Mouse (Mus musculus): Measurements from ENCODE around the gene Hdac6. TPM values are rescaled to one million over a fixed set of nuclear protein-coding genes. Genes with fewer than 3 reads are reported as not detected.
A peak's percentile ranks its signal among the peaks of the same experiment; 100 is the strongest.

The Hdac6 gene
- polyA plus RNA-seq, 1 experiment from 2014 or later, result 46.0 TPM

DNA sequence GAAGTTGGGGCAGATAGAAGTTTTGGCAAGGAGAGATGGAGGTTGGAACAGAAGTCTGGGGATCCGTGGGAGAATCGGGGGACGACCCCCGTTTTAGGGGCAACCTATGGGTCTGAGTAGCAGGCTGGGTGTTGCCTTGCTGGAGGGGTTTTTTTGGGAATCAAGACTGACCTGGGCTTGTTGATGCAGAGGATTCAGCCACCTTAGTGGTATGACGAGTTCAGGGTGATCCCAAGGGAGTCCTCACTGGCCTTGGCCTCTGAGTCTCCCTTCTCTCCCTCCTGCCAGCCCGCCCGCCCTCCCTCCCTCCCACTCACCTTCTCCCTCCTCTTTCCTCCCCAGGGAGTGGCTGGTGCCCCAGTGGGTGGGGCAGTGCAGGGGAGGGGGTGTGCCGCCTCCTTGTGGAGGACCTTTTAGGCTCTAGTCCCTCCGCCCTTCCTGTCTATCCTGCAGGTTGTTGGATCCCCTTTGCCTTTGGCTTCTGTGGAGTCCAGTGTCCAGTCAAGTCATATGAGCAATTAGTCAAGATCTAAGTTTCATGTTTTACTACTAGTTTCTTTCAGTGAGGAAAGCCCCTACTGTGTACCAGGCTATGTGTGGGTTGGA, 20.0 kb upstream of the Hdac6 start:
- no peaks in the 10 kb centered on the region for H3K36me3 ChIP-seq (ENCODE audit: control insufficient read depth, insufficient read depth, low read length)
- H3K9me3 ChIP-seq (ENCODE audit: control insufficient read depth, low read length), result no peaks in the 10 kb centered on the region
- no peak overlapping the region for H3K27ac ChIP-seq (ENCODE audit: low read depth, low read length)
- no peaks in the 10 kb centered on the region for H3K4me1 ChIP-seq (replicated peaks; ENCODE audit: control insufficient read depth, insufficient read depth, low read length)
- no peak overlapping the region for H3K9ac ChIP-seq (ENCODE audit: low read depth, low read length)
- ATAC-seq (ENCODE audit: low FRiP score), result no peak
- 71% methylated on average over 7 of the region's 9 CpGs for WGBS
- no peaks in the 10 kb centered on the region for H3K27me3 ChIP-seq (ENCODE audit: control insufficient read depth, insufficient read depth, low read length)
- H3K4me2 ChIP-seq (replicated peaks; ENCODE audit: low read depth, low read length), result no peak overlapping the region
- no peak overlapping the region for H3K4me3 ChIP-seq (ENCODE audit: low read depth, low read length)
- DNase-seq (ENCODE audit: low spot score), result no peak

DNA sequence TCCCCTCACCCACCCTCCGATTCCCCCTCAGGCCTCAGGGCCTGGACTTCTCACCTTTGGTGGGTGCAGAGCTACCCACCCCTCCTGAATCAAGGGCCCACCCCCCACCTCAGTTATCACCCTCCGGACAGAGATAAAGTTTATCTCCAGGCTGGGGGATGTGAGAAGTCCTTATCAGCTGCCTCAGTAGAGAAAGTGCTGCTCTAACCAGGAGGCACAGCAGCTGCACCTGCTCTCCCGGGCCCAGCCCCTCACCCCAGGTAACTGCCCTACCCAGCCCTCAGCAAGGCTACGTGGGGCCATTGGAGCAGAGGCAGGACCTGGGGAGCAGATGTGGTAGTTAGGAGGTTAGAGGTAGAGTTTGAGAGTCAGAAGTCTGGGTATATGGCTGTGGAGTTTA, 18.5 kb upstream of the Hdac6 start:
- H3K9me3 ChIP-seq (ENCODE audit: control insufficient read depth, low read length), result no peaks in the 10 kb centered on the region
- no peak overlapping the region for H3K4me3 ChIP-seq (ENCODE audit: low read depth, low read length)
- H3K9ac ChIP-seq (ENCODE audit: low read depth, low read length), result no peak overlapping the region
- H3K4me1 ChIP-seq (replicated peaks; ENCODE audit: control insufficient read depth, insufficient read depth, low read length), result no peaks in the 10 kb centered on the region
- ATAC-seq (ENCODE audit: low FRiP score) (no peak), DNase-seq (ENCODE audit: low spot score) (no peak)
- no peaks in the 10 kb centered on the region for H3K36me3 ChIP-seq (ENCODE audit: control insufficient read depth, insufficient read depth, low read length)
- H3K4me2 ChIP-seq (replicated peaks; ENCODE audit: low read depth, low read length), result no peak overlapping the region
- 68% methylated on average over 4 of the region's 4 CpGs for WGBS
- H3K27me3 ChIP-seq (ENCODE audit: control insufficient read depth, insufficient read depth, low read length), result no peaks in the 10 kb centered on the region
- H3K27ac ChIP-seq (ENCODE audit: low read depth, low read length), result no peak overlapping the region

DNA sequence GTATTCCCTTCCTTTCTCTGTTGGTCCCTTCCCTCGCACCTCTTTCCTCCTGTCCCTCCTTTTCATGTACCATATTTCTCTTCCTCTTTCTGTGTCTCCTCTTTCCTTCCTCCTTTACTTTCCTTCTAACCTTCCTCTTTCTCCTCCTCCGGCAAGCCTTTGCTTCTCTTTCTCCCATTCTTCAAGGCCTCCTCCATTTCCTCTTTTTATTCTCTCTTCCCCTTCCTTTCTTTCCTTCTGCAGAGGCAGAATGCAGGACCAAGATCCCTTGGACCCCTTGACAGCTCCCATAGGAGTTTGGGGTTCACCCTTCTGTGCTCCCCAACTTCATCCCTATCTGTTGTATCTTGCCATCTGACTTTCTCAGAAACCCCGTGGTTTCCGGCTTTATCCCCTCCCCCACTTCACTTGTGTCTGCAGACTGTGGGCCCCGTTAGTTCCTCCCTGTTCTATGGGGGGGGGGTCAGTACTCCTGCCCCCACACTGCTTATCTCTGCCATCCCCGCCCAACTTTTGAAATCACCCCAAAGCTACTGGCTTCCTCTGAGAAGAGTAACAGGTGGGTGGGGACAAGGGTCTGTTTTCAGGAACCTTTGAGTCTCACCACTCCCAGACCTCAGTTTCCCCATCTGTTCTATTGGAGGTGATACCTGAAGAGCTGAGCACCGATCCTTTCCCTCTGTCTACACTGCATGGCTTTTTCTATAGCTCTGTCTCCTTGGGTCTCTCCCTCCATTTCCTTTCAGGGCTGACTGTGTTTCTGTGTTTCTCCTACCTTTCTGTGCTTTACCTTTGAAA, 16.3 kb upstream of the Hdac6 start:
- Histone ChIP-seq H3K9me3 (ENCODE audit: control insufficient read depth, low read length) (no peaks in the 10 kb centered on the region), H3K9ac (ENCODE audit: low read depth, low read length) (no peak overlapping the region), H3K4me2 (replicated peaks; ENCODE audit: low read depth, low read length) (no peak overlapping the region), H3K27ac (ENCODE audit: low read depth, low read length) (no peak overlapping the region), H3K4me1 (replicated peaks; ENCODE audit: control insufficient read depth, insufficient read depth, low read length) (no peaks in the 10 kb centered on the region), H3K4me3 (ENCODE audit: low read depth, low read length) (no peak overlapping the region), H3K36me3 (ENCODE audit: control insufficient read depth, insufficient read depth, low read length) (no peaks in the 10 kb centered on the region), H3K27me3 (ENCODE audit: control insufficient read depth, insufficient read depth, low read length) (no peaks in the 10 kb centered on the region)
- WGBS, result 83% methylated on average over 7 of the region's 7 CpGs
- DNase-seq (ENCODE audit: low spot score), result no peak
- no peak for ATAC-seq (ENCODE audit: low FRiP score)

DNA sequence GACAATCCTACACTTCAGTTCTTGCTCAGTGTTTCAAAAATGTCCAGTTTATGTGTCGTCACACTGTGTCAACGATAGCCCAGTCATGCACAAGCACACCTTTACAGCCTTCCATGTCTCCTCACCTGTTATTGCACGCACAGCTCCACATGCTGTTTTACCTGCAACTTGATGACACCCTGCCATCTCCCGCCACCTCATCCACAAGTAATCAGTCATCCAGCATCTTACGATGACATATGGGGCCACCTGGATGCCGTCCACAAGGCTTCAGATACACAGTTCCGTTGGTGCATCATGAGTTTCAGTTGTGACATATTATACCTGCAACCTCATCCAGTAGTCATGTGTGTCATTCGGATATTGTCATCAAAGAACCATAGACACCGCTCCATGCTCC, 11.2 kb upstream of the Hdac6 start:
- no peaks in the 10 kb centered on the region for H3K9me3 ChIP-seq (ENCODE audit: control insufficient read depth, low read length)
- no peaks in the 10 kb centered on the region for H3K4me1 ChIP-seq (replicated peaks; ENCODE audit: control insufficient read depth, insufficient read depth, low read length)
- no peaks in the 10 kb centered on the region for H3K27me3 ChIP-seq (ENCODE audit: control insufficient read depth, insufficient read depth, low read length)
- no peak for DNase-seq (ENCODE audit: low spot score)
- WGBS, result 93% methylated on average over 9 of the region's 9 CpGs
- H3K36me3 ChIP-seq (ENCODE audit: control insufficient read depth, insufficient read depth, low read length), result no peaks in the 10 kb centered on the region
- no peak overlapping the region for H3K4me2 ChIP-seq (replicated peaks; ENCODE audit: low read depth, low read length)
- H3K4me3 ChIP-seq (ENCODE audit: low read depth, low read length), result no peak overlapping the region
- no peak for ATAC-seq (ENCODE audit: low FRiP score)
- no peak overlapping the region for H3K27ac ChIP-seq (ENCODE audit: low read depth, low read length)
- H3K9ac ChIP-seq (ENCODE audit: low read depth, low read length), result no peak overlapping the region

DNA sequence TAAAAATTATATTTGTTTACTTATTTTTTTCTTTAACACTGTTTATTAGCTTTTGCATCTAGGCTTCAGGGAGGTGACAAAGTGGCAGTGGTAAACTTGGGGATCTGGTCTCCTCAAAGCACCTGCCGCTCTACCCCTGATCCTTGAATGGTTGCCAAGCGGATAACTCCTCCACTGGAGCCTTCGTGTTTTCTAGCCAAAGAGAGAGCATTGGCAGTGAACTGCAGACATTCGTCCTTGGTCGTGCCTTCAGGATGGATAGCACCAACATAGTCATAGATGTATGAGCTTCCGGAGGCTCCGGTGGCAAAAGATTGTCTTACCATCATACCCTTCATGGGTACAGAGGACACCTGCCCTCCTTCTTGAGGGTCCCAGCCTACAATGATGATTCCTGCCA, 2.4 kb upstream of the Hdac6 start:
- Histone ChIP-seq H3K9ac (ENCODE audit: low read depth, low read length) (no peak overlapping the region), H3K9me3 (ENCODE audit: control insufficient read depth, low read length) (no peaks in the 10 kb centered on the region), H3K4me1 (replicated peaks; ENCODE audit: control insufficient read depth, insufficient read depth, low read length) (no peaks in the 10 kb centered on the region), H3K36me3 (ENCODE audit: control insufficient read depth, insufficient read depth, low read length) (no peaks in the 10 kb centered on the region), H3K4me3 (ENCODE audit: low read depth, low read length) (no peak overlapping the region), H3K4me2 (replicated peaks; ENCODE audit: low read depth, low read length) (no peak overlapping the region), H3K27ac (ENCODE audit: low read depth, low read length) (no peak overlapping the region), H3K27me3 (ENCODE audit: control insufficient read depth, insufficient read depth, low read length) (no peaks in the 10 kb centered on the region)
- DNase-seq (ENCODE audit: low spot score) (no peak), ATAC-seq (ENCODE audit: low FRiP score) (no peak)
- 95% methylated on average over 7 of the region's 7 CpGs for WGBS

DNA sequence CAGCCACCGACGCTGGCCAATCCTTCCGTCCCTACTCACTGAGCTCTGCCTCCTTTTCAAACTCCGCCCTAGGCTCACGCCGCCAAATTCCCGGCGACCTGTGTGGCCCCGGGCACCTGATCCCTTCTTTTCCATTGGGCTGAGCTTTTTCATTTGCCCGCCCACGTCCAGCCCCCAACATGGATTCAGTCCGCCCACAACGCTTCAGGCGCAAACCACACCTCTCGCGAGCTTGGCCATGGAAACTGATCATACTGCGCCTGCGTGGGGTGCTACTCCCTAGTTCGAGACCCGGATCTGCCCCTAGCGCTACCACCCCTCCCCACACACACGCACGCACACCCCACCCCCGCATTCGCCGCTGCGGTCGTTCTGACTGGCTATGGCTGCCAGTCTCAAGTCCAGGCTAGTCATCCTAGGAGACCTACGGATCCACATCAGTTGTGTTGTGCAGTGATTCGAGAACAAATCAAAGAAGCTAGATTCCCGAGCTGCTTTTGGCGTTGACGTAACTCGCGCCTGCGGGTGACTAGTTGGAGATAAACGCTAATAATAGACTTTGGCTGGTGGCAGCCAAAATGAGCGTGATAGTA, 307 bp upstream of the Hdac6 start:
- no peaks in the 10 kb centered on the region for H3K27me3 ChIP-seq (ENCODE audit: control insufficient read depth, insufficient read depth, low read length)
- H3K36me3 ChIP-seq (ENCODE audit: control insufficient read depth, insufficient read depth, low read length), result no peaks in the 10 kb centered on the region
- H3K27ac ChIP-seq (ENCODE audit: low read depth, low read length), result no peak overlapping the region
- H3K4me3 ChIP-seq (ENCODE audit: low read depth, low read length), result peak overlapping the region; percentile 47
- ATAC-seq (ENCODE audit: low FRiP score) (no peak), DNase-seq (ENCODE audit: low spot score) (peak; percentile 89)
- H3K9ac ChIP-seq (ENCODE audit: low read depth, low read length), result peak overlapping the region; percentile 31
- H3K9me3 ChIP-seq (ENCODE audit: control insufficient read depth, low read length), result no peaks in the 10 kb centered on the region
- 13% methylated on average over 37 of the region's 38 CpGs for WGBS
- peak overlapping the region; percentile 33 for H3K4me2 ChIP-seq (replicated peaks; ENCODE audit: low read depth, low read length)
- no peaks in the 10 kb centered on the region for H3K4me1 ChIP-seq (replicated peaks; ENCODE audit: control insufficient read depth, insufficient read depth, low read length)

DNA sequence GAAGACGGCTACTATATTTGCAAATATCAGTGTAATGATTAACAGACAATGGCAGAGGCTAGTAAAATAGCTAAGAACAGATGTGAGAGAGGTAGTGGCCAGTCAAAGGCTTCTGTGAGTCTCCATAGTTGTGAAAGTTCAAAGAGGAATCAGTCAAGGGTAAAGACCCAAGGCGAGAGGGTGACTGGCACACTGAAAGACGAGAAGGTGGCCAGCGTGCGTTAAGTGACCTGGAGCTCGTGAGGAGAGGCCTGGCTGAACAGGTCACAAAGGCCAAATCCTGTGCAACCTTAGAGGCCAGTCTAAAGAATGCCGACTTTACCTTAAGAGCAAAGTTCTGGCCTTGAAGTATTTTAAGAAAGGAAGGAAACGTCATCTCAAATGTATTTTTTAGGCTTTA, 2.1 kb downstream of the Hdac6 start:
- H3K4me1 ChIP-seq (replicated peaks; ENCODE audit: control insufficient read depth, insufficient read depth, low read length), result no peaks in the 10 kb centered on the region
- no peak overlapping the region for H3K4me3 ChIP-seq (ENCODE audit: low read depth, low read length)
- ATAC-seq (ENCODE audit: low FRiP score) (no peak), DNase-seq (ENCODE audit: low spot score) (no peak)
- H3K36me3 ChIP-seq (ENCODE audit: control insufficient read depth, insufficient read depth, low read length), result no peaks in the 10 kb centered on the region
- no peak overlapping the region for H3K27ac ChIP-seq (ENCODE audit: low read depth, low read length)
- H3K9me3 ChIP-seq (ENCODE audit: control insufficient read depth, low read length), result no peaks in the 10 kb centered on the region
- H3K9ac ChIP-seq (ENCODE audit: low read depth, low read length), result no peak overlapping the region
- no peak overlapping the region for H3K4me2 ChIP-seq (replicated peaks; ENCODE audit: low read depth, low read length)
- H3K27me3 ChIP-seq (ENCODE audit: control insufficient read depth, insufficient read depth, low read length), result no peaks in the 10 kb centered on the region
- WGBS, result 63% methylated on average over 8 of the region's 8 CpGs

DNA sequence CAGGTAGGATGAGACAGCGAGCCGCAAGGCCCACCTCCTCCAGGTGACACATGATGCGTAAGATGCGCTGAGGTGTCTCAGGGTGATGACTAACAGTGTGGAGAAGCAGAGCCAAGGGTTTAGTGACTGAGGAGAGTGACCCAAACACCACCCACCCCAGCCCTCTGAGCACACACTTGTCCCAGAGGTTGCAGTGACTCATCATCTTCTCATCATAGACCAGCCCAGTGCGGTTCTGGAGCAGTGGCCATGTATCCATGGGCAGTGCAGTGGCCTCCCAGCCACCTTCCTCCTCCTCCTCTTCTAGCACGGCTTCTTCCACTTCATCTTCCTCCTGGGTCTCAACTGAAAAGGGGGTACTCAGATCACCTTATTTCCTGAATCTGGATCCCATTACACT, 10.0 kb downstream of the Hdac6 start:
- no peak overlapping the region for H3K9ac ChIP-seq (ENCODE audit: low read depth, low read length)
- ATAC-seq (ENCODE audit: low FRiP score), result no peak
- H3K9me3 ChIP-seq (ENCODE audit: control insufficient read depth, low read length), result no peaks in the 10 kb centered on the region
- H3K4me3 ChIP-seq (ENCODE audit: low read depth, low read length), result no peak overlapping the region
- DNase-seq (ENCODE audit: low spot score), result no peak
- no peak overlapping the region for H3K27ac ChIP-seq (ENCODE audit: low read depth, low read length)
- no peak overlapping the region for H3K4me2 ChIP-seq (replicated peaks; ENCODE audit: low read depth, low read length)
- no peaks in the 10 kb centered on the region for H3K4me1 ChIP-seq (replicated peaks; ENCODE audit: control insufficient read depth, insufficient read depth, low read length)
- H3K36me3 ChIP-seq (ENCODE audit: control insufficient read depth, insufficient read depth, low read length), result no peaks in the 10 kb centered on the region
- 86% methylated on average over 6 of the region's 6 CpGs for WGBS
- no peaks in the 10 kb centered on the region for H3K27me3 ChIP-seq (ENCODE audit: control insufficient read depth, insufficient read depth, low read length)

DNA sequence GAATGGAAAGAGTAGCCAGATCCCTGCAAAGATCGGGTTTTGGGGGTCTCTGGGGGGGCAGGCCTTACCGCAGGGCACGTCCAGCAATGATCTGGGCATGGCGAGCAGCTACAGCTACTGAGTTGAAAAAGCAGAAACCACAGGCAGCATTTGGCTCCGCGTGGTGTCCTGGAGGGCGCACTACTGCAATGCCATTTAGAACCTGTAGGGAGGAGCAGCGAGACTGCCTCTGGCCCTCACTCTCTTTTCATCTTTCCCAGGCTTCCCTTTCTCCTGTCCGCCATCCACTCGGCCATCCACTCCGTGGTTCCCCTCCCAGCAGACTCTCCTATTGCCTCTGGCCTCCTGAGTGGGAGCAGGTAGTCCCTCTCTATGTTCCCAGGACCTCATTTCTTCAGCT, 10.8 kb downstream of the Hdac6 start:
- Histone ChIP-seq H3K4me3 (ENCODE audit: low read depth, low read length) (no peak overlapping the region), H3K4me2 (replicated peaks; ENCODE audit: low read depth, low read length) (no peak overlapping the region), H3K9ac (ENCODE audit: low read depth, low read length) (no peak overlapping the region), H3K9me3 (ENCODE audit: control insufficient read depth, low read length) (no peaks in the 10 kb centered on the region), H3K36me3 (ENCODE audit: control insufficient read depth, insufficient read depth, low read length) (no peaks in the 10 kb centered on the region), H3K4me1 (replicated peaks; ENCODE audit: control insufficient read depth, insufficient read depth, low read length) (no peaks in the 10 kb centered on the region), H3K27ac (ENCODE audit: low read depth, low read length) (no peak overlapping the region), H3K27me3 (ENCODE audit: control insufficient read depth, insufficient read depth, low read length) (no peaks in the 10 kb centered on the region)
- 47% methylated on average over 11 of the region's 11 CpGs for WGBS
- no peak for DNase-seq (ENCODE audit: low spot score)
- no peak for ATAC-seq (ENCODE audit: low FRiP score)
